Mouse (Mus musculus): ENCODE measurements around the gene Abi3bp. TPM values are rescaled to one million over a fixed set of nuclear protein-coding genes. Genes with fewer than 3 reads are reported as not detected.

Abi3bp gene
- polyA plus RNA-seq, 2 experiments: 0.10 to 0.15 TPM

GRCm38 (mm10) chr16:56475676-56476075, 2.0 kb upstream of the Abi3bp start:
- no peak for ATAC-seq (ENCODE audit: insufficient read depth)

GRCm38 (mm10) chr16:56478575-56479191, 1.0 kb downstream of the Abi3bp start:
- H3K27me3 ChIP-seq (ENCODE audit: control insufficient read depth, insufficient read depth, low read length): no peaks in the 10 kb centered on the region
- DNase-seq (ENCODE audit: low read depth in 3 of 3, low spot score in 3 of 3) (no peak), ATAC-seq (ENCODE audit: insufficient read depth) (no peak)
- H3K9ac ChIP-seq (replicated peaks): no peak overlapping the region
- H3K4me3 ChIP-seq (ENCODE audit: insufficient read depth in 1 of 2, low read depth in 2 of 2, low read length in 2 of 2): no peak overlapping the region
- 41% methylated on average over 12 of the region's 12 CpGs for WGBS (ENCODE audit: insufficient replicate concordance)
- no peaks in the 10 kb centered on the region for H3K36me3 ChIP-seq (replicated peaks; ENCODE audit: control insufficient read depth, insufficient read depth, low read depth)
- H3K4me2 ChIP-seq (ENCODE audit: low read depth): no peak overlapping the region
- H3K9me3 ChIP-seq (ENCODE audit: control insufficient read depth, low read length): no peaks in the 10 kb centered on the region
- TF ChIP-seq CTCF (IDR thresholded peaks at IDR 0.05; ENCODE audit: low read depth): no peak
- no peak for TF ChIP-seq EP300 (IDR thresholded peaks at IDR 0.05; ENCODE audit: low read depth)
- no peaks in the 10 kb centered on the region for H3K4me1 ChIP-seq (replicated peaks; ENCODE audit: control insufficient read depth in 2 of 2, insufficient read depth in 2 of 2, low read length in 1 of 2)
- no peak overlapping the region for H3K27ac ChIP-seq

More at GRCm38 (mm10) chr16:56475676-56476075, 2.0 kb upstream of the Abi3bp start:
- 75% methylated on average over 5 of the region's 5 CpGs for WGBS (ENCODE audit: insufficient replicate concordance)
- DNase-seq (ENCODE audit: low read depth in 3 of 3, low spot score in 3 of 3): no peak
- Histone ChIP-seq H3K9me3 (ENCODE audit: control insufficient read depth, low read length) (no peaks in the 10 kb centered on the region), H3K9ac (replicated peaks) (no peak overlapping the region), H3K27me3 (ENCODE audit: control insufficient read depth, insufficient read depth, low read length) (no peaks in the 10 kb centered on the region), H3K36me3 (replicated peaks; ENCODE audit: control insufficient read depth, insufficient read depth, low read depth) (no peaks in the 10 kb centered on the region), H3K4me1 (replicated peaks; ENCODE audit: control insufficient read depth in 2 of 2, insufficient read depth in 2 of 2, low read length in 1 of 2) (no peaks in the 10 kb centered on the region), H3K4me3 (ENCODE audit: insufficient read depth in 1 of 2, low read depth in 2 of 2, low read length in 2 of 2) (no peak overlapping the region), H3K27ac (no peak overlapping the region), H3K4me2 (ENCODE audit: low read depth) (no peak overlapping the region)
- TF ChIP-seq EP300 (IDR thresholded peaks at IDR 0.05; ENCODE audit: low read depth) (no peak), CTCF (IDR thresholded peaks at IDR 0.05; ENCODE audit: low read depth) (no peak)

- ATAC-seq (ENCODE audit: insufficient read depth) (no peak), DNase-seq (ENCODE audit: low read depth in 3 of 3, low spot score in 3 of 3) (no peak)
- Histone ChIP-seq H3K9ac (replicated peaks) (no peak overlapping the region), H3K4me1 (replicated peaks; ENCODE audit: control insufficient read depth in 2 of 2, insufficient read depth in 2 of 2, low read length in 1 of 2) (no peaks in the 10 kb centered on the region), H3K4me3 (ENCODE audit: insufficient read depth in 1 of 2, low read depth in 2 of 2, low read length in 2 of 2) (no peak overlapping the region), H3K4me2 (ENCODE audit: low read depth) (no peak overlapping the region), H3K27ac (no peak overlapping the region), H3K27me3 (ENCODE audit: control insufficient read depth, insufficient read depth, low read length) (no peaks in the 10 kb centered on the region), H3K36me3 (replicated peaks; ENCODE audit: control insufficient read depth, insufficient read depth, low read depth) (no peaks in the 10 kb centered on the region), H3K9me3 (ENCODE audit: control insufficient read depth, low read length) (no peaks in the 10 kb centered on the region)
- TF ChIP-seq CTCF (IDR thresholded peaks at IDR 0.05; ENCODE audit: low read depth) (no peak), EP300 (IDR thresholded peaks at IDR 0.05; ENCODE audit: low read depth) (no peak)
- 66% methylated on average over 10 of the region's 10 CpGs for WGBS (ENCODE audit: insufficient replicate concordance)
Measured at GRCm38 (mm10) chr16:56483466-56483865, 5.8 kb downstream of the Abi3bp start.

GRCm38 (mm10) chr16:56486461-56486860, 8.8 kb downstream of the Abi3bp start:
- DNase-seq (ENCODE audit: low read depth in 3 of 3, low spot score in 3 of 3) (no peak), ATAC-seq (ENCODE audit: insufficient read depth) (no peak)
- H3K4me1 ChIP-seq (replicated peaks; ENCODE audit: control insufficient read depth in 2 of 2, insufficient read depth in 2 of 2, low read length in 1 of 2): no peaks in the 10 kb centered on the region
- no peaks in the 10 kb centered on the region for H3K27me3 ChIP-seq (ENCODE audit: control insufficient read depth, insufficient read depth, low read length)
- H3K36me3 ChIP-seq (replicated peaks; ENCODE audit: control insufficient read depth, insufficient read depth, low read depth): no peaks in the 10 kb centered on the region
- no peak overlapping the region for H3K4me2 ChIP-seq (ENCODE audit: low read depth)
- H3K9ac ChIP-seq (replicated peaks): no peak overlapping the region
- 49% methylated on average over 4 of the region's 4 CpGs for WGBS (ENCODE audit: insufficient replicate concordance)
- no peak for TF ChIP-seq EP300 (IDR thresholded peaks at IDR 0.05; ENCODE audit: low read depth)
- TF ChIP-seq CTCF (IDR thresholded peaks at IDR 0.05; ENCODE audit: low read depth): no peak
- no peak overlapping the region for H3K27ac ChIP-seq
- H3K9me3 ChIP-seq (ENCODE audit: control insufficient read depth, low read length): no peaks in the 10 kb centered on the region
- H3K4me3 ChIP-seq (ENCODE audit: insufficient read depth in 1 of 2, low read depth in 2 of 2, low read length in 2 of 2): no peak overlapping the region

- WGBS (ENCODE audit: insufficient replicate concordance): 53% methylated on average over 3 of the region's 3 CpGs
- Histone ChIP-seq H3K9ac (replicated peaks) (no peak overlapping the region), H3K27me3 (ENCODE audit: control insufficient read depth, insufficient read depth, low read length) (no peaks in the 10 kb centered on the region), H3K36me3 (replicated peaks; ENCODE audit: control insufficient read depth, insufficient read depth, low read depth) (no peaks in the 10 kb centered on the region), H3K4me1 (replicated peaks; ENCODE audit: control insufficient read depth in 2 of 2, insufficient read depth in 2 of 2, low read length in 1 of 2) (no peaks in the 10 kb centered on the region), H3K4me2 (ENCODE audit: low read depth) (no peak overlapping the region), H3K27ac (no peak overlapping the region), H3K9me3 (ENCODE audit: control insufficient read depth, low read length) (no peaks in the 10 kb centered on the region), H3K4me3 (ENCODE audit: insufficient read depth in 1 of 2, low read depth in 2 of 2, low read length in 2 of 2) (no peak overlapping the region)
- no peak for ATAC-seq (ENCODE audit: insufficient read depth)
- no peak for DNase-seq (ENCODE audit: low read depth in 3 of 3, low spot score in 3 of 3)
- TF ChIP-seq CTCF (IDR thresholded peaks at IDR 0.05; ENCODE audit: low read depth) (no peak), EP300 (IDR thresholded peaks at IDR 0.05; ENCODE audit: low read depth) (no peak)
Measured at GRCm38 (mm10) chr16:56490861-56491260, 13.2 kb downstream of the Abi3bp start.

Data from liver, embryonic 14.5 days (tissue).